Mouse (Mus musculus): ENCODE data around the gene Nudt9.
"Not testable (repeated sequence)": the region's sequence is repeated elsewhere in the genome, so short reads cannot be mapped to it uniquely, and the experiment has no call there.

The Nudt9 gene

DNA sequence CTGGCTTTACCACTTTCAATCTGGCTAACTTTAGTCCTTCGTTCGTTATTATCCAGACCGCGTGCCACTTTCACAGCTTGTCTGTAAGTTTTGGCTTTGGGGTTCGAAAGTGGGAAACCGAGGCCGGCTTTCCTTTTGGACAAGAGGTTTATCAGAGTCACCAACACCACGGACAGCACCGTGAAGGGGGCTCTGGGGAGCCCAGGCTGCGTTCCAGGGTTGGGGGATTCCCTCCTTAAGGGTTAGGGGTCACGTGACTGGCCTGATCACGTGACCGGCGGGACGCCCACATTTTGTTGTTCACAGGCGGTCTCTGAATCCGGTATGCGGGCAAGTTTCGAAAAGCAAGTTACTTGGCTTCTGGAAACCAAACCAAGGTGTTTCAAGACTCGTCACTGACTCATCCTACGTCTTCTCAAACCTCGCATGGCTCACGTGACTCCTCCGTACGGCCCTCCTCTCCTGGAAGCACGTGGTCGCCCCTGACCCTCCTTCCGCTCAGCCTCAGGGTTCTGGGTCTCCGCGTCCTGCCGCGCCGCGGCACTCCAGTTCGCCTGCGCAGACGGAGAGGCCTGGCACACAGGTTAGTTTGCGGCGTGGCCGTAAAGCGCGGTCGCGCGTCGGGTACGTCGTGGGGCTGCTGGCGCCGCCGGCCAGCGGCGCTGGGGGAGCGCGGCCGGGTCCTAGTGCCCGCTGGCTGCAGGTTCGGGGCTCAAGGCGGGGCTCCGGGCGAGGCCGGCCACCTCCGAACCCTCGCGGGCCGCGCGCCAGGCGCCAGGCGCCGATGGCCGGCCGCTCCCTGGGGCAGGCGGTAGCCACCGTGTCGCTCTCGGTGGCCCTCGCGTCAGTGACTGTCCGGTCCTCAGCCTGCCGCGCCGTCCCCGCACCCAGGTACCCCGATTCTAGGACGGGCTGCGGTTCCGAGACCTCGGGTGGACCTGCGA lies at the start of gene Nudt9:
Nudt9 (plus strand) TSS at position 51 of the 944 bp plus-strand sequence.
- peak; percentile 99 for DNase-seq

- DNase-seq, result no peak
These were observed 47.4 kb upstream of the Nudt9 start for GRCm38 (mm10) chr5:103998739-103999138.

DNA sequence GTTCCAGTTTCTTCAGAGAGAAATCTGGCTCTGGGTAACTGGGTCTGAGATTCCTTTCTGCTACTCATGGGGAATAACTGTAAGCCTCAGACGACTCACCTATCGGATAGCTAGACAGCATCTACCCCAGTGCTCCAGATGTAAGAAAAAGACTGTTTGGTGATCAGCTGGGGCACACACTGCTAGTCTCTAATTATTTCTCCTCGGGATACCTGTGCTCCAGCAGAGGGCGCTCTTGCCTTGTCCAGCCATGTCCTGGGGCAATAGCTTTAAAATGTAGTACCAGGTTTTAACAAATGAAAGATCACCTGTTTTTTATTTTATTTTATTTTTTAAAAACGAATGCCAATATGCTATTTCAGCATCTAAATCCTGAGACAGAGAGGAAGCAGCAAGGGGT lies 46.4 kb upstream of the Nudt9 start:
- peak; percentile 85 for DNase-seq

GRCm38 (mm10) chr5:104002549-104003255 lies 43.4 kb upstream of the Nudt9 start:
- DNase-seq, result no peak

- DNase-seq, result peak; percentile 24
These were observed 42.7 kb upstream of the Nudt9 start for GRCm38 (mm10) chr5:104003256-104003931.

GRCm38 (mm10) chr5:104003955-104004354 lies 42.2 kb upstream of the Nudt9 start:
- DNase-seq, result peak; percentile 28

GRCm38 (mm10) chr5:104006811-104007210 lies 39.3 kb upstream of the Nudt9 start:
- no peak for DNase-seq

GRCm38 (mm10) chr5:104007801-104008200 lies 38.3 kb upstream of the Nudt9 start:
- no peak for DNase-seq

DNA sequence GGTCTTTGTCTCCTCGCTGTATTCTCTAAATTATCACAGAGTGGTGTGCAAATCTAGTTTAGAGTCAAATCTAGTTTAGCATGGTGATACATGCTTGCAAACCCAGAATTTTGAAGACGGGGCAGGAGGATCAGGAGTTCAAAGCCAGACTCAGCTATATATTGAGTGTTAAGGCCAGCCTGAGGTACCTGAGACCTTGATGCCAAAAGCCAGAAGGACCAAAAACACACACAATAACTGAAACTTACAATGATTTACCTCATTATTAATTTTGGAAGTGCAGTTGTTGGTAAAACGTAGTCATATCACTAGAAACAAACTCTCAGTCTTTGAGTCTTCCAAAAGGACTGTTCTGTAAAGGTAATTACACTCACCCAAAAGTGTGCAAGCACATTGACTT lies 36.7 kb upstream of the Nudt9 start:
- DNase-seq, result no peak

- DNase-seq, result peak; percentile 42
These were observed 35.8 kb upstream of the Nudt9 start for GRCm38 (mm10) chr5:104010261-104010660.

DNA sequence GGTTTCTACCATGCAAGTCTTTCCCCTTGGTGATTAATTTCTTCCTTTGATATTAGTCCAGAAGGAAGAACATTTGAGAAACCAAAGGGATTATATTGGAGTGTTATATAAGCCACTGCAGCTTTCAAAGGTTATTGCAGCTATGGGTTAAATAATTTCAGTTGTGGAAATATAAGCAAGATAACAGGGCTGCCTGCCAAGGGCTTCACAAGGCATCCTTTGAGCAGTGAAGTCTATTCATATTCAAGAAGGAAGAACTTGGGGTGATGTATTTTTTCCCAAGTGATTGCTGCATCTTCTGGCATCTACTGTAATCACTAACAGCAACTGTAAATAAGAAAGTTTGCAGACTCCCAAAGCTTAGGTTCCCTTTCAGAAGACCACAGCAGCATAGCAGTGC lies 34.7 kb upstream of the Nudt9 start:
- DNase-seq, result no peak

DNA sequence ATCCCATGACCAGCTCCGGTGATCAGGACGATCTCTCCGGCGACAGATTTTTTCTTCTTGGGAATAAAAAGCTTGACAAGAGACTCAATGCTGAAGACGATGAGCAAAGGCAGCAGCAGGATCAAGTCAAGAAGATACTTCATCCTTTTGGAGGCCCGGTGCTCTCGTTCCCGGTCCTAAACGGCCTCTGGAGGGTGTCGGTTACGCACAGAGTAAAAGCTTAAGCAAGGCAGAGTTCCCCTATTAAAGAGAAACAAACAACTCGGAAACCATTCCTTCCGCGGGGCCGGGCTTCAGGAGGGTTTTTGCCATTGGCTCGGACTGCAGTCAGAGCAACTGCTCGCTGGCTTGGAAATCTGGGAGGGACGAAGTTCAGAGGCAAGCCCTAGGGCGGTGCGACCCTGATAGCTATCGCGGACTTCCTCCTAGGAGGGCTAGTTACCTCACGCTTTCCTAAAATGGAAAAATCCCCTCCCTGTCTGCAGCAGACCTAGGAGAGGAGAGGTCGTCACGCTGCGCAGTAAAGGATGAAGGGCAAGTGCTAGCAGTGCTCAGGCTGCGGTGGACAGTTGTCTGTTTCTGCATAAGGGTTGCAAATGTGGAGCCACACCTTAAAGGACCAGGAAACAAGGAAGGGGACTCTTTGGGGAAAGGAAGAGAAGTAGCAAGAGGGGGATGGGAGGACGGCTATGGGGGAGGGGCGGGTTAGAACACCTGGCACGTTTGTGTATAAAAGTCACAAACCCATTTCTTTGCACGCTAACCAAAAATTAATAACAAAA lies 24.3 kb upstream of the Nudt9 start, which contains the start of gene Hsd17b11:
Hsd17b11 (minus strand) TSS at position 323 of the 782 bp plus-strand sequence.
- DNase-seq, result peak; percentile 94

DNA sequence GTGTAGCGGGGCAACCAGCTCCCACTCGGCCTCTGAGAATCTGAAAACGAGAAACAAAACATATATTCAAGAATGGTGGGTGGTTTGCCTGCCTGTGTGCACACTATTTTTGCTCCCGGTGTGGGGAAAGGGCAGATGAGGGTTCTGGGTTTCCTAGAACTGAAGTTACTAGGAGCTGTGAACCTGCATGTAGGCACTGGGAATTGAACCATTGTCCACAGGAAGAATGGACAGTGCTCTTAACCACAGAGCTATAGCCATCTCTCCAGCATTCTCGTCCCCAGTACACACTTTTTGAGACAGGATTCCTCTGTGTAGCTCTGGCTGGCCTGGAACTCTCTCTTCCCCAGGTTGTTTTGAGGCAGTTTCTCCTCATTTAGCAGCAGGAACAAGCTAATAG lies 23.5 kb upstream of the Nudt9 start:
- DNase-seq, result no peak

DNA sequence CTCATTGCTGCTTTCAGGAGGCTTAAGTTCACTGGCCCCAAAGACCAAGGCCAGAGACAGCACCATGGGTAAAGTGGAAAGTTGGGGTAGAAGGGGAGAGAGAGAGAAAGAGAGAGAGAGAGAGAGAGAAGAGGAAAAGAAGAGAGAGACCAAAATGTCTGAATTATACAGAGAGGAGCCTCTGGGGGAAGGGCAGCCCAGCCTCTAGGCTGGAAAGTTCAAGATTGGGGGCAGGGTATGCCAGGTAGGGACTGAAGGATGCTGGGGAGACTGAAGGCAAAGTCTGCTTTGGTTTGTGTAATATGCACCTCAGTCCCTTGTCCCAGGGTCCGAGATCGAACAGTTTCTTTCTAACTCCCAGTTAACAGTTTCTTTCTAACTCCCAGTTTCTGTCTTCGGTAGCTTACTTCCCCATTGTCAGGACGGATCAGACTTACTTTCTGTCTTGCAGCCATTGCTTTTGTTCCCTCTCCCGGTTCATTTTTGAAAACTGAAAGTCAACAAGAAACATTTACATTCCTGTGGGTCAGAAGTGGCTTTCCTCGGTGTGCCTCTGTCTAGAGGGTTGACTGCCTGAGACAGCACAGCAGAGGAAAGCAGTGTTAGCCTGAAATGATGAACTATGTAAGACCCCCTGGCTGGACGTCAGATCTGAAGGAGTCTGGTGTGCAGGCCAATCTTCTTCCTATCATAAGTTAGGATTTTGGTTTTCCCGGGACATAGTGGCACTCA lies 22.7 kb upstream of the Nudt9 start:
- no peak for DNase-seq

- DNase-seq, result not testable (repeated sequence)
These were observed 21.9 kb upstream of the Nudt9 start for GRCm38 (mm10) chr5:104024193-104024592.

DNA sequence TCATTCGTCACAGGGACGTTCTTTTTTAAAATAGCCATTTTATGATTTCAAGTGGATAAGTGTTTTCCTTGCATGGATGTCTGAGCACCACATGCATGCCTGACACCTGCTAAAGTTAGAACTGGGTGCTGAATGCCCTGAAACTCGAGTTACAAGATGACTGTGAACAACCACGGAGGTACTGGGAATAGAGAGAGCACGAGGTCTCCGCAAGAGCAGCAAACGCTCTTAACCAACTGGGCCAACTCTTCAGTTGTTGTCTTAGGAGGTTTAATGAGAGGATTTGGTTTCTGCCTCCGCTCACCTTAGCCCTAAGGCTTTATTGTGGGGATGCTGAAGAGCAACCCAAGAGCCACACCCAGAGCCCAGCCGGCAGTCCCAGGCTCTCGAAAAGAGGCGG lies 21.3 kb upstream of the Nudt9 start:
- DNase-seq, result no peak

GRCm38 (mm10) chr5:104025245-104025854 lies 20.8 kb upstream of the Nudt9 start:
- no peak for DNase-seq

DNA sequence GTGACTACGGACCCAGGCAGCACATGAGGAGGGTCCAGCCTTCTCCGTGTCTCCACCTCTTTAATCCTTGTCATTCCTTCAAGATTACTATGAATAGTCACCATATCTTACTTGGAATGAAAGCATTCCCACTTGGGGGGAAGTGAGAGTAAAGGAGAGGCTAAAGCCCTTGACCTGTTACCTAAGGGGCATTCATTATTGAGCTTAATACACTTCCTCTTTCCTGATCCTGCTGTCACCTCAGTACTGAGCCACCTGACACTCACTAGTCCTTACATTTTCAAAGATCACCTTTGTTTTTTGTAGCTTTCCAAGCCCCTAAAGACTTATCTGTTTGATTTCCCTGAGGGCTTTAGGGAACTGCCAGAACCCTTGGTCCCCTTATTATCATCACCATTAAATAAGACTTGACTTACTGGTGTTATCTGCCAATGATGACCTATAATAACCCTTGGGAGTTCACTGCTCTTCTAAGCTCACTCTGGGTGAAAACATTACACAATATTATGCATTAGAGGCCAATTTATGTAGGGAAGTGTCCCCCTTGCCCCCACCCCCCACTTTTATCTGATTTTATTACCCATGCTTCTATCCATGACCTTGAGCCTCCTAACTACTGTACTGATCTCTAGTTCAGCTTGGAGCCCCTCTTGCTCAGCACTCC lies 13.5 kb upstream of the Nudt9 start:
- no peak for DNase-seq

- DNase-seq, result no peak
These were observed 11.0 kb upstream of the Nudt9 start for GRCm38 (mm10) chr5:104035066-104035465.

DNA sequence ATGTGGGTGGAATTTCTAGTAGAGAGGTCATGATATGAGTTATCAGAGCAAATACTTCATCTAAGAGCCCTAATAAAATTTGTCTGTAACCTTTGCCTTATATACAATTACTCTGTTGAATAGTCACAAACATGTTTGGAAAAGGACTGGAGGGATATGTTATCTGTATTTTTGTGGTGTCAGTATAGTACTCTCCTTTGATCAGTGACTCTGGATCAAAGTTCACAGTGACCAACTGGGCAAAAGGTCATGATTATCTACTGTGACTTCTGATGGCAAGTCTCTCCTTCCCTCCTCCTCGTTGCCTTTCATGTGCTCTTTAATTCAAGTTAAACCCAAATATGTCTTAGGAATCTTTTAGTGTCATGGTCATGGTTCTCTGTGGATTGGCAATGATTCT lies 10.3 kb upstream of the Nudt9 start:
- no peak for DNase-seq

DNA sequence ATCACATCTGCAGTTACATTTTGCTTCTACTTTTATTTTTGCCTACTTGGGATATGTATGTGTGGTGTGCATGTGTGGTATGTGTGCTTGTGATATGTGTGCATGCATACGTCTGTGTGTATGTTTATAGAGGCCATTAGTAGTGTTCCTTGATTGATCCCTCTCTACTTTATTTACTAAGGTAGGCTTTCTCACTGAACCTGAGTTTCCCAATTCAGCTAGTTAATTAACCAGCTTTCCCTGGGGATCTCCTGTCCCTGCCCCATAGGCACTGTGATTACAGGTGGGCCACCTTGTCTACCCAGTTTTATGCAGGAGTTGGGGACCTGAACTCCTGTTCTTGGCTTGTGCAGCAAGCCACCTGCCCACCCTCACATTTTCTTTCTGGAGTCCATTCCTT lies 9.4 kb upstream of the Nudt9 start:
- DNase-seq, result no peak
